Mouse (Mus musculus): ENCODE measurements at regions not wholly inside any gene's neighbourhood (a gene's known extent, or its start where the extent isn't known, plus 50 kb on each side); places are given as distances from the start of the nearest gene placed in this dataset.
A peak's percentile ranks its signal among the peaks of the same experiment; 100 is the strongest.

GRCm38 (mm10) chr9:74650036-74650435, 211.7 kb upstream of the Onecut1 start:
- DNase-seq (ENCODE audit: low read depth, low spot score) = no peak

- no peak for DNase-seq (ENCODE audit: low read depth, low spot score)
Observed at GRCm38 (mm10) chr9:74655956-74656355, 205.8 kb upstream of the Onecut1 start.

DNA sequence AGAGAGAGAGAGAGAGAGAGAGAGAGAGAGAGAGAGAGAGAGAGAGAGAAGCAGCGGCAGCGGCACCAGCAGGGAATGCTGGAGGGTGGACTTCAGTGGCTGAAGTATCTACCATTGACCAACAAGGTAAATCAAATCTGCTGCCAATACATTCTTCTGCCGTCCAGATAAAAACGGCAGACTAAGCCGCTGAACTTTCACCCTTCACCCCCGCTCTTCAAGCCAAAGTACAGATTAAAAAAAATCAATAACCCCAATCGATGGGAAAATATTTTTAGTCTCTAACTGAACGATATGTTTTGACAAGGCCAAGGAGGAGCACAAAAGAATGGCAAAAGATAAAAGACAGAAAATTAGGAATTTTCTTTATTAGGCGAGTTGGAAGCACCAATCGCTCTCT, 205.3 kb upstream of the Onecut1 start:
- no peak for DNase-seq (ENCODE audit: low read depth, low spot score)

DNA sequence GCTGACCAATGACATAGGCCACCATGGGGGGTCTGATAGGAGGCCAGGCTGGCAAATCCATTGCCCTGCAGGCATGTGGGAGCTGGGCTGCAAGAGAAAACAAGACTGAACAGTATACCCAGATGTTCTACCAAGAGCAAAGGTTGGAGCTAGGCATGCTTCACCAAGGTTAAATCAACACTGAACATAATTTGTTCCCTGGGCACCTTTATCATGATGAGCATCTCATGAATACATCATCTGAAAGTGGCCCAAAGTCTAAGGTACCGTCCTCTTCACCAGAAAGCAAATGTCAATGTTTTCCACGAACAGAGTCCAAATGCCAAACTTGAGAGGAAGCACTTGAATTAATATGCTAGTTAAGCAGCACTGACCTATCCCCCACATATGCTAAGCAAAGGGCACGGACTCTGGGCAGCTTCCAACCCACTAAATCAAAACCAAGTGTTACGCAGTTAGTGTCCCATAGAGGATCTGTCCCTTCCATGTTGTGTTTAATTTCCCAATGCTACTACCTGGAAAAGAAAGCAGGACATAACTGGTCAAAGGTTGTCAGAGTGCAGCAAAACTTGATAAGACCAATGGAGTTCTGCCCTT, 190.3 kb upstream of the Onecut1 start:
- no peak for DNase-seq (ENCODE audit: low read depth, low spot score)

- no peak for DNase-seq (ENCODE audit: low read depth, low spot score)
Observed at GRCm38 (mm10) chr9:74672261-74672660, 189.5 kb upstream of the Onecut1 start.

GRCm38 (mm10) chr9:74698229-74698628, 163.5 kb upstream of the Onecut1 start:
- peak; percentile 5 for DNase-seq (ENCODE audit: low read depth, low spot score)

- DNase-seq (ENCODE audit: low read depth, low spot score) = no peak
Observed at GRCm38 (mm10) chr9:74705698-74706097, 156.0 kb upstream of the Onecut1 start.

DNA sequence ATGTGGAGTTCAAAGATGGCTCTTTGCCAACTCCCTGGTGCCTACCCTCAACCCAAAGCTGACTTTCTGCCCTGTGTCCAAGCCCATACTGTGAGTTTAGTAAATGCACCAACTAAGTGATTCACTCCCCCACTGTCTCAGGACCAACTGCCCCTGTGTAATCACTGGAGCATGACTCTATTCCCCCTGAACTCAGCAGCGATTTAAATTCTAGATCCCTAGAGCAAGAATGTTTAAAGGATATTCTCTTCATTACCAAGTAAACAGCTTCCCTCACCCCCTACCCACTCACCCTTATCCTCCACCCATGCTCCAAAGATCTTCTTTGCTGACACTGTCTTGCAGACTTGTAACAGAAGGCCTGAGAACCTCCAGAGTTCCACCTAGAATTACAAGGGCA, 154.1 kb upstream of the Onecut1 start:
- DNase-seq (ENCODE audit: low read depth, low spot score) = no peak

DNA sequence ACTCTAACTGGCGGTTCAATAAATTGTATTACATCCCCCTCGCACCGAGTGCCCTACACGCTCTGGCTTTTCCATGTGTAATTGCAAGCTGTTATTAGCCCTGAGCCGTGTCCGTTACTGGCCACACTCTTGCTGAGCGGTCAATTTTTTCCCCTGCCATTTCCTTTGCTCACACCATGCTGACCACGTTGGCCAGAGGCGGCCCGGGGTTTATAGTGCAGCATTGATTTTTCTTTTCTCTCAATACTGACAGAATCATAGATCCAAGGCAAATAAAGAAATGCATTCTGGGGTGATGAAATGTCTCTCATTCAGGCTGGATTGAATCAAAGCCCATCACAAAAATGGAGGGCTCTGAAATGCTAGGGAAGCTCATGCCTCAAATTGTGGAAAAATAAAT, 150.0 kb upstream of the Onecut1 start:
- no peak for DNase-seq (ENCODE audit: low read depth, low spot score)

DNA sequence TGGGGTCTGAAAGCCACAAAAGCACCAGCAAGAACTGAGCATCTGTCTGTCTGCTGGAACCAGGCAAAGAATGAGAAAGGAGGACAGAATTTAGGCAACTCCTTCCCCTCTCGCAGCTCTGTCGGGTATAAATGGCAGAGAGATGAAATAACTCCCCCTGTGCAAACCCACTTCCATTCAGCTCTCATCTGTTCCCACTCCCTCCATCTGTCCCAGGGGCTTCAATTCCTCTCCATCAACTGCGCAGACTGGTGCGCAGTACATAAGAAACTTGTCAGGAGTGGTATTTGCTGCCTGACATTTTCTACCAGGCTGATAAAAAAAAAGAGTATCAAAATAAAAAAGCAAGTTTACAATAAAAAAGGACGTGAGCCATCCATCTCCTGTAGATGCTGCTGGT, 129.3 kb upstream of the Onecut1 start:
- DNase-seq (ENCODE audit: low read depth, low spot score) = peak; percentile 2

- DNase-seq (ENCODE audit: low read depth, low spot score) = no peak
Observed at GRCm38 (mm10) chr9:74741949-74742348, 119.8 kb upstream of the Onecut1 start.

GRCm38 (mm10) chr9:74747886-74748285, 113.8 kb upstream of the Onecut1 start:
- DNase-seq (ENCODE audit: low read depth, low spot score) = peak; percentile 34

GRCm38 (mm10) chr9:74758025-74758424, 103.7 kb upstream of the Onecut1 start:
- no peak for DNase-seq (ENCODE audit: low read depth, low spot score)

GRCm38 (mm10) chr9:74758876-74759275, 102.8 kb upstream of the Onecut1 start:
- DNase-seq (ENCODE audit: low read depth, low spot score) = no peak

- DNase-seq (ENCODE audit: low read depth, low spot score) = no peak
Observed at GRCm38 (mm10) chr9:74780419-74780818, 81.3 kb upstream of the Onecut1 start.

DNA sequence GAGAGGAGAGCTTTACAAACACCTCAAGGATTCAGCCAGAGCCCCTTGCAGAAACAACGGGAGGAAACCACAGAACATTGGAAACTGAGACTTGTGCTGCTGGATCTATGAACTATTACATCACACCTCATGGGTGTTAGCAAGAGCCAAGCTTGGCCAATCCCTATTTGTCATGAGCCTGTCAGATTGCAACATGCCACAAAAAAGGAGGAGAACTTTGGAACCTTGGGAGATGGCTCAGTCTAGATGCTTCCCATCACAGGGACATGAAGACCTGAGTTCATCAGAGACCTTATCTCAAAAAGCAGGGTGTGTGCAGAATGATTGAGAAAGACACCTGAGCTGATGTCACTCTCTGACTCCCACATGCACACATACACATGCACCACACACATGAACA, 68.3 kb upstream of the Onecut1 start:
- no peak for DNase-seq (ENCODE audit: low read depth, low spot score)

GRCm38 (mm10) chr9:74795994-74796393, 65.7 kb upstream of the Onecut1 start:
- DNase-seq (ENCODE audit: low read depth, low spot score) = no peak

DNA sequence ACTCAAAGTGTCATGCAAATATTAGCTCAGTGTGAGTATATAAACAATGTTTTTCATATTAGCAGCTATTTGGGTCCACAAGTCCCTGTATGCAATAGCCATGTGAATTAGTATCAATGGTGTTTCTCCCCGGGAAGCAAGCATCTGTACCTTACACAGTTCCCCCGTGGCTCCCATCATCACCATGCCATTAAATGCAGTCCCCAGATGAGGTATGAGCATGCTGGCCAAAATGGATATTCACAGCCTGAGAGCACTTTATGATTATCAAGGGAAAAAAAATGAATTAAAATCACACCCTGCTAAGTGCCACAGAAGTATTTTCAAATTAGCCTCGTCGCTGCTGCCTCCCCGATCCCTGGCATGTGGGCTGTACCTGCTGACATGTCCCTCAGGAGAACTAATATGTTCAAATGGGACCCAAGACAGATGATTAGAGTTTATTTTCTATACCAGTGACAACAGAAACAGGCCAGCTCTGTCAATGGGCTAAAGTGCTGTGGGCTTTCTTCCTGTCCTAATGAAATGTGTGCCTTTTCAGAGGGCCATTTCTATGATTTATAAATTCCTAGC, 64.4 kb upstream of the Onecut1 start:
- DNase-seq (ENCODE audit: low read depth, low spot score) = no peak

GRCm38 (mm10) chr9:74801091-74801490, 60.6 kb upstream of the Onecut1 start:
- no peak for DNase-seq (ENCODE audit: low read depth, low spot score)

- no peak for DNase-seq (ENCODE audit: low read depth, low spot score)
Observed at GRCm38 (mm10) chr9:74811437-74811836, 50.3 kb upstream of the Onecut1 start.
